Mouse (Mus musculus) left cerebral cortex, adult 2 months (tissue): Measurements from ENCODE around the gene Kiss1r. TPM values are rescaled to one million over a fixed set of nuclear protein-coding genes. Genes with fewer than 3 reads are reported as not detected.
A peak's percentile ranks its signal among the peaks of the same experiment; 100 is the strongest.

ENCODE experiments used
- DNase-seq, 2 experiments: peaks; one replicate each; pipeline ENCODE4 v3.0.0; 2021 to 2022; ENCODE audit warnings: low spot score in 2 of 2, mixed read lengths in 1 of 2; ENCODE audit errors: extremely low spot score in 1 of 2
- H3K27ac ChIP-seq: fragments of 200-600 bp; 2 replicates; pipeline ENCODE4 v1.8.1; 2022
- H3K4me3 ChIP-seq: fragments of 200-600 bp; 2 replicates; pipeline ENCODE4 v1.8.1; 2022
- CTCF ChIP-seq: fragments of 200-600 bp; IDR thresholded peaks from 2 replicates; pipeline ENCODE4 v1.8.1; 2022; ENCODE audit warnings: antibody characterized with exemption, mild to moderate bottlenecking, moderate library complexity
- intact Hi-C: fragments of 180-260 bp; cut with DNase I; formaldehyde crosslinking; loops from one replicate; pipeline ENCODE4 v1.15.1; 2025
- total RNA-seq, 2 experiments: library from RNA; stranded (reverse); gene quantifications; 2 replicates each; pipeline ENCODE4 v1.2.3; 2021

The Kiss1r gene
- total RNA-seq, 2 experiments from 2014 or later: 6.6 to 9.1 TPM

- intact Hi-C loops: no loop called here
- Histone ChIP-seq H3K27ac (0 out of 2 replicates have a peak overlapping the region, but pooled peaks have one; percentile 10), H3K4me3 (no peak overlapping the region)
- DNase-seq: no peak
- no peak for TF ChIP-seq CTCF
These were observed 18.2 kb downstream of the Kiss1r start for GRCm38 (mm10) chr10:79934794-79935569.

GRCm38 (mm10) chr10:79936284-79936910 is 19.6 kb downstream of the Kiss1r start:
- TF ChIP-seq CTCF: no peak
- no peak for DNase-seq
- Histone ChIP-seq H3K4me3 (no peak overlapping the region), H3K27ac (no peak overlapping the region)
- intact Hi-C loops: no loop called here

- intact Hi-C loops: no loop called here
- DNase-seq: no peak
- no peak overlapping the region for H3K27ac ChIP-seq
- TF ChIP-seq CTCF: no peak
- no peak overlapping the region for H3K4me3 ChIP-seq
These were observed 20.2 kb downstream of the Kiss1r start for GRCm38 (mm10) chr10:79936911-79937441.

GRCm38 (mm10) chr10:79937775-79938526 is 21.2 kb downstream of the Kiss1r start:
- DNase-seq: no peak
- Histone ChIP-seq H3K4me3 (no peak overlapping the region), H3K27ac (no peak overlapping the region)
- no peak for TF ChIP-seq CTCF
- intact Hi-C loops: no loop called here

- DNase-seq: no peak
- H3K27ac ChIP-seq: no peak overlapping the region
- intact Hi-C loops: no loop called here
- TF ChIP-seq CTCF: no peak
- no peak overlapping the region for H3K4me3 ChIP-seq
These were observed 24.0 kb downstream of the Kiss1r start for GRCm38 (mm10) chr10:79940749-79941148.

- TF ChIP-seq CTCF: no peak
- intact Hi-C loops: no loop called here
- no peak for DNase-seq
These were observed 26.2 kb downstream of the Kiss1r start for GRCm38 (mm10) chr10:79942988-79943387.

GRCm38 (mm10) chr10:79943471-79943901 is 26.7 kb downstream of the Kiss1r start:
- no peak for DNase-seq
- no peak for TF ChIP-seq CTCF
- Histone ChIP-seq H3K27ac (no peak overlapping the region), H3K4me3 (no peak overlapping the region)
- intact Hi-C loops: no loop called here

More at GRCm38 (mm10) chr10:79942988-79943387, 26.2 kb downstream of the Kiss1r start:
- Histone ChIP-seq H3K27ac (no peak overlapping the region), H3K4me3 (no peak overlapping the region)

GRCm38 (mm10) chr10:79945507-79946234 is 28.9 kb downstream of the Kiss1r start:
- H3K27ac ChIP-seq: no peak overlapping the region
- H3K4me3 ChIP-seq: no peak overlapping the region
- no peak for TF ChIP-seq CTCF

GRCm38 (mm10) chr10:79946752-79947322 is 30.1 kb downstream of the Kiss1r start:
- no peak for DNase-seq
- intact Hi-C loops: no loop called here
- H3K27ac ChIP-seq: no peak overlapping the region
- H3K4me3 ChIP-seq: no peak overlapping the region
- no peak for TF ChIP-seq CTCF

More at GRCm38 (mm10) chr10:79945507-79946234, 28.9 kb downstream of the Kiss1r start:
- intact Hi-C loops: no loop called here
- DNase-seq: no peak

GRCm38 (mm10) chr10:79947502-79947901 is 30.7 kb downstream of the Kiss1r start:
- intact Hi-C loops: no loop called here
- Histone ChIP-seq H3K4me3 (no peak overlapping the region), H3K27ac (no peak overlapping the region)
- no peak for TF ChIP-seq CTCF
- DNase-seq: no peak

- DNase-seq: no peak
- intact Hi-C loops: no loop called here
- no peak for TF ChIP-seq CTCF
- no peak overlapping the region for H3K4me3 ChIP-seq
- H3K27ac ChIP-seq: no peak overlapping the region
These were observed 33.1 kb downstream of the Kiss1r start for GRCm38 (mm10) chr10:79949873-79950272.
